Mouse (Mus musculus) CD4-positive, CD25-positive, alpha-beta regulatory T cell, adult 2 months (primary cell): ENCODE results near the gene Syngr2.
A peak's percentile ranks its signal among the peaks of the same experiment; 100 is the strongest.
"Not testable (repeated sequence)": the region's sequence is repeated elsewhere in the genome, so short reads cannot be mapped to it uniquely, and the experiment has no call there.

Experiments
- DNase-seq: peaks from one replicate; pipeline ENCODE4 v3.0.0-alpha.2; 2012; ENCODE audit warnings: low read depth, low spot score

Syngr2 gene

GRCm38 (mm10) chr11:117810401-117811046 is 1.1 kb downstream of the Syngr2 start:
- peak; percentile 84 for DNase-seq

DNA sequence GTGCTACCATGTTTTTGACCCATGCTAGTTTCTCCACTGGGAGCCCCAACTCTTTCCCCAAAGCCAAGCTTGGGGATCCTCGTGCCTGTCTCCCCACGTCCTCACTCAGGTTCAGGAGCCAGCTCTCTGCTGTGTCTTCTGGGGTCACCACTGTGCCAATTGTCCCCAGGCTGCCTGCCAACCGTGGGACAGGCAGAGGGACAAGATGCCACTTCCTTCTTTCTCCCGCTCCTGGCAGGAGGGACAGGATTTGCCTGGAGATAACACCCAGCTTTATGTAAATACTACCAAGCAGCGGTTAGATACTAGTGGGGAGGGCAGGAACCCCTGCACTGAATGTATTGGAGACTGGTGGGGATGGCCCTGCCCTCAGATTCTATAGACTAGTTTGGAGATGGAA is 4.4 kb downstream of the Syngr2 start:
- DNase-seq: no peak

DNA sequence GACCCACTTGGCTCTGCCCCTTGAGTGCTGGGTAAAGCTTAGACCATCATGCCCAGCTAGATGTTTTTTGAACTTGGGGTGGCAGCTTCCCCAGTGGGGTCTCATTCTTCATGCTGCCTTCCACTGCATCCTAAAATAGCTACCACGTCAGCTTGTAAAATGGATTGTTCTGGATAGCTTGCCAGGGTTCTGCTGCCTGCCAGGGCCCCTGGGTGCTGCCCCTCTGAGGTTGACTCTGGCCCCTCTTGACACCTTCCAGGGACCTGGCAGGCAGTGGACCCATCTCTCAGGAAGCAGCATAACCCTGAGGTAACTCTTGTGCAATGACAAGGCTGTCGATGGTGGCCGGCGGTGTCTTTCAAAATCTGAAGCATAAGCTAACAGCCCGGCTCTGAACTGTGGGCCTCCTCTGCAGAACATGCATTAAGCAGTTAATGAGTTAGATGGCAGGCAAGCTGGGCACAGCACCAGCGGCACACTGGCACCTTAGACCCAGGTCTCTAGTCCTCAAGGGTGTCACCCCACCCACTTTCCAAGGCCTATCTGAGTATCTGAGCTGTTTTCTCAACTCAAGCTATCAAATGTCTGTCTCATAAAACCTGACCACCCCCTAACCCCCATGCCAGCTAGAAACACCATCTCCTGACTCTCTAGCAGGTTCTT is 5.4 kb downstream of the Syngr2 start:
- DNase-seq: no peak

- not testable (repeated sequence) for DNase-seq
These were observed 6.4 kb downstream of the Syngr2 start for GRCm38 (mm10) chr11:117815850-117816249.

- DNase-seq: no peak
These were observed 7.0 kb downstream of the Syngr2 start for GRCm38 (mm10) chr11:117816389-117816996.

DNA sequence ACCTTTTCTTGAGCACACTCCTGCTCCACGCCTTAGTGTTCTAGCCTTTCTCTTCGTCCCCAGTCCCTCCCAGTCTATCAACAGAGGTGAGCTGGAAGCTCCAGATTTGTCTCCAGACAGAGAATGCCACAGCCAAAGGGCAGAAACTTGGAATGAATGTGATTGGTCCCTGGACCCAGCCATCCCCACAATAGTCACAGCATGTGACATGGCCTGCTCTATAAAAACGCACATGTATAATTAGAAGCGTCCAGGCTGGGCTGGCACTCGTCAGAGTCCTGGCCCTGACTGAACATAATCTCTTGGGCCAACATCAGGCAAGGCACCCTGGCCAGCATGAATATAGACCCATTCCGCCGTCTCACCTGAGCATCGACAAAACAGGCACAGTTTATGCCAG is 9.6 kb downstream of the Syngr2 start:
- no peak for DNase-seq

- no peak for DNase-seq
These were observed 10.7 kb downstream of the Syngr2 start for GRCm38 (mm10) chr11:117820173-117820572.

DNA sequence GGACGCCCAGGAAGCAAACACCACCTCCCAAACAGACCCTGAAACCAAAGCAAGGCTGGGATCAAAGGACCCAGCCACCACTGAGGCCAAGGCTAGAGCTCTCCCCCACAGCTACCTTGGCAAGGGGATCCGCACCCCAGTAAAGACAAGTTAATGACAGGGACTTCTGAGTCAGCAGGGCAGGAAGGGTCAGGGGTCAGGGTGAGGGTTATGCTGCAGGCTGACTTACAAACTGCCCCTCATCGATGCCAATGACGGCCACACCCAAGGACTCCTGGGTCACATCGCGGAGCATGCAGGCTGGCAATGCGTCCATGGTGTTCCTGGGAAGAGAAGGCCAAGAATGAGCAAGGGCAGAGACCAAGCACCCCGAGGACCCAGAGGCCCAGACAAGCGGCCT is 12.4 kb downstream of the Syngr2 start:
- no peak for DNase-seq

- no peak for DNase-seq
These were observed 13.3 kb downstream of the Syngr2 start for GRCm38 (mm10) chr11:117822728-117823241.

- DNase-seq: no peak
These were observed 13.9 kb downstream of the Syngr2 start for GRCm38 (mm10) chr11:117823411-117823810.

- peak; percentile 89 for DNase-seq
These were observed 14.8 kb downstream of the Syngr2 start for GRCm38 (mm10) chr11:117824060-117824969.

DNA sequence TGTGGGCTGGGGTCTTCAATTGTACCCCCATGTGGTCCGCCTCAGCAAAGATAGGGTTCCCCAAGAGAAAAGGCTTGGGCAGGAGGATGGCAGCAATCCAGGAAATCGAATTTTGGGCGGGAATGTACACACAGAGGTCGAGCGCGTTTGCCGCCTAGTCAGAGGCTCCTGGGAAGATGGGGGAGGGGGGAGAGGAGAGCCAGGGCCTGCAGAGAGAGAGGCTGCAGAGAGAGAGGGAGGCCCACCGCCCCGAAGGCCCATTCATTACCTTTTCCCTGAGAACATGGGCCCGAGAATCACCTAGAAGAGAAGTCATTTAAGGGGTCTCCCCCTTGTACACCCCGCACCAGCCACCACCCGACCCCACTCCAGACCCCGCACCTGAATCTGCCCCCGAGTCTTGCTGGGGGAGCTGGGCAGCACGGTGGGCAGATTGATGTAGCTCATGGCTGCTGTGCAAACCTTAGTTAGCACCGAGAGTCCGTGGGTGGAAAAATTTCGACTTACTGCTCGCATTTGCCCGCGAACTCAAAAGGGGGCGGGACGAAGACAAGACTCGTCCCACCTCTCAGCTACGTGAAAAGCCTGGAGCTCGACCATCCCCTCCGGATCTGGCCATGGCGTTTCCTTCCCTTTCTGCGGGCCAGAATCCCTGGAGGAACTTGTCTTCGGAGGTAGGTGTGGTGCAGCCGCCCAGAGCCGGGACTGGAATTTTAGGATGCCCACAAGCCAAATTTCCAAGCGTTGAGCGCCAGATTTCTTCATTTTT is 16.0 kb downstream of the Syngr2 start, which contains the start of the genes Afmid and Tk1:
TSS of gene Afmid (plus strand) at position 592 of the 769 bp plus-strand sequence.
TSS of gene Tk1 (minus strand) at position 760 of the 769 bp plus-strand sequence.
- peak; percentile 81 for DNase-seq

DNA sequence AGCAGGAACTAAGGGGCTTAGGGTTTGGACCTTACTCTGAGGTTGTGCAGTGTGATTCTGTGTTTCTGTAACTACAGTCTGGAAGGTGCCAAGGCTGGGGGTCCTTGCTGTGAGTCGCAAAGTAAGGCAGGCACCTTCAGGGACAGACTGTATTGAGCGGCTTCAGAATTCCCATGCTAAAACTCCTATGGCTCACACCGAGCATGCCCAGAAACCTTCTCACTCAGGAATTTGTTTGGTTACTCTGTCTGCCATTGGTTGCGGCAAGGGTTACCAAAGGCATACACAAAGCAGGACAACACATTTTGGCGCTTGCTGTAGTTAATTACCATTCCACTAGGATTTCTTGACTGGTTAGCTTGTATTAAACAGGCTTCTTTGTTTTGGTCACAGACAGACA is 16.7 kb downstream of the Syngr2 start:
- DNase-seq: no peak

- no peak for DNase-seq
These were observed 17.4 kb downstream of the Syngr2 start for GRCm38 (mm10) chr11:117826916-117827315.

- no peak for DNase-seq
These were observed 17.9 kb downstream of the Syngr2 start for GRCm38 (mm10) chr11:117827386-117827785.

DNA sequence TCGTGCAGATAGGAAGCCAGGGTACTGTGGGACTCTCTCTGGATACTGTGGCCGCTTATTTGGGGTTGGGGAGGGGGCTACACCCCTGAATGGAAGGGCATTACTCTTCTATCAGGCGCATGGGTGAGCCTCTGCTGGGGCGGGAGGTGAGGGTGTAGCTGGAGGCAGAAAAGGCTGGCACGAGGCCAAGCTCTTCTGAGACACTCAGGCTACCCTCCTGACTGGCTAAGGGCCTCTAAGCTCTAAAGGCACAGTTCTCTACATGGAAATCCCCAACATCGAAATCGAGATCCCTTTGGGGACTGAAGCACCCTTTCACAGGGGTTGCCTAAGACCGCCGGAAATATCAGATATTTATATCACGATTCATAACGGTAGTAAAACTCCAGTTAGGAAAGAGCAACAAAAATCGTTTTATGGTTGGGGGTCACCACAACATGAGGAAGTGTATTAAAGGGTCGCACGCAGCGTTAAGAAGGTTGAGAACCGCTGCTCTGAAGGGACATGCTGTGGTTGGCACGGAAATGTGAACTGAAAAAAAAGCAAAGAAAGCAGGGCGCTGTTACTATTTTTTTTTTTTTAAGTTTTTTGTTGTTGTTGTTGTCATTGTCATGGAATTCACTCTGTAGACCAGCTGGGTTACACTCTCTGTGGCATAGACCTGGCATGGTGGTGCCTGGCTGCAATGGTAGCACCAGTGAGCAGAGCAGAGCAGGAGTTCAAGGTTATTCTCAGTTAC is 18.9 kb downstream of the Syngr2 start:
- peak; percentile 93 for DNase-seq

GRCm38 (mm10) chr11:117828888-117829604 is 19.6 kb downstream of the Syngr2 start:
- DNase-seq: no peak

DNA sequence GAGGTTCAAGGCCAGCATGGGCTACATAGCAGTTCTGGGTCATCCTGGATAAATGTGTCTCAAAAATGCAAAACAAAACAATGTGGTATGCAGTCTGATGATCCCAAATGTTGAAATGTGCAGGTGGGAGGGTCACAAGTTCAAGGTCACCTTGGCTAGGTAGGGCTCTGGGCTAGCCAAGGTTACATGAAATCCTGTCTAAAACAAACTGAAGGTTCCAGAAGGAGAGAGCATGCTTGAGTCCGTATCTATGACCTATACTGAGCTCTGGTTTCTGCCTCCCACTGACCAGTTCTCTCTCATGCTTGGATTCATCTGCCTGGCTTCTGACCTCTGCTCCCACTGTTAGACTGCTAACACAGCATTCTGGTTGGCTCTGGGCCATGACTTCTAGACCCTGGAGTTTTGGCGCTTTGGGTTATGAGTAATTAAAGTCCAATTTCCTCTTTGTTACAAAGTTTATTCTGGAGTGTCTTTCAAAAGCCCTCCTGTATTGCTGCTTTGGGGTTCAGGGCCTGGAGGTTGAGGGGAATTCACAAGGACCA is 20.3 kb downstream of the Syngr2 start:
- no peak for DNase-seq

DNA sequence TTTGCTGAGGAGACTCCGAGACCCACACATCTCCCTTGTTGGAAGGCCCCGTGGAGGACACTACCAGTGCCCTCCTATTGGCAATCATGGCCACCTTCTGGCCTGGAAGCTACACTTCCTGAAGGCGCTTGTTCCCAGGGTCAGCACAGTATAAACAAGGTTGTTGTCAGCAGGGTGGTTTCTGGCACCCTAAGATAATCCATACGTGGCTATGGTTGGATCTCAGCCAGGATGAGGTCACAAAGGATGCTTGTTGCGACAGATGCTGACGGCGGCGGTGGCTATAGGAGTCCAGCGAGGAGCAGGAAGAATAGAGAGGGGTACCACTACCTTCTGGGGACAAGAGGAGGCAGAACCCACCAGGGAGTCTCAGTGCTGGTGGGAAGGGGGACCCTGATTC is 20.9 kb downstream of the Syngr2 start:
- DNase-seq: no peak
